ENCODE assay signal across 25 mouse cellular contexts in genomic region chr14:48172876-48173275, GRCm38 (mm10). TPM values are rescaled to one million over a fixed set of nuclear protein-coding genes. Genes with fewer than 3 reads are reported as not detected.
DNase-seq lines count a peak whose midpoint lies in the region; ATAC-seq and TF ChIP-seq lines count a peak whose summit lies in the region.
"Had no signal": no experiment of that assay in that cellular context is flagged by ENCODE, and none has a peak within 500 bp of the region (broad histone marks: within the 10 kb centered on the region; RNA-seq: fewer than 3 reads in every experiment).

No protein-coding gene starts in this region.

- H3K9ac ChIP-seq in lung, embryonic 16.5 days (ENCODE audit: low read length), result no peak overlapping the region
- no peak overlapping the region for H3K9ac ChIP-seq in stomach, postnatal 0 days (ENCODE audit: low read length)
- H3K9ac ChIP-seq: embryonic facial prominence, embryonic 12.5 days; embryonic facial prominence, embryonic 15.5 days; forebrain, postnatal 0 days; hindbrain, embryonic 13.5 days had no signal

- no peak for TF ChIP-seq EP300 in stomach, postnatal 0 days (optimal IDR thresholded peaks at IDR 0.05)

- peak overlapping the region; percentile 34 for H3K27ac ChIP-seq in lung, embryonic 16.5 days (ENCODE audit: low read length)
- H3K27ac ChIP-seq in stomach, postnatal 0 days (replicated peaks), result no peak overlapping the region
- H3K27ac ChIP-seq: embryonic facial prominence, embryonic 12.5 days; embryonic facial prominence, embryonic 15.5 days; hindbrain, embryonic 13.5 days had no signal

- H3K9me3 ChIP-seq in lung, embryonic 16.5 days (ENCODE audit: control insufficient read depth, low read length), result no peaks in the 10 kb centered on the region
- H3K9me3 ChIP-seq in stomach, postnatal 0 days (ENCODE audit: control insufficient read depth, low read length), result no peaks in the 10 kb centered on the region
- H3K9me3 ChIP-seq: embryonic facial prominence, embryonic 12.5 days; embryonic facial prominence, embryonic 15.5 days; hindbrain, embryonic 10.5 days; hindbrain, embryonic 13.5 days had no signal

- H3K36me3 ChIP-seq in lung, embryonic 16.5 days (ENCODE audit: control insufficient read depth, insufficient read depth, low read length), result 0 out of 2 replicates have a peak, but pooled peaks cover 2% of the 10 kb centered on the region
- no peaks in the 10 kb centered on the region for H3K36me3 ChIP-seq in stomach, postnatal 0 days (ENCODE audit: control insufficient read depth, insufficient read depth, low read length)
- H3K36me3 ChIP-seq: embryonic facial prominence, embryonic 12.5 days; embryonic facial prominence, embryonic 15.5 days; hindbrain, embryonic 13.5 days had no signal

- peaks cover 22% of the 10 kb centered on the region for H3K4me1 ChIP-seq in lung, embryonic 16.5 days (replicated peaks; ENCODE audit: control insufficient read depth, insufficient read depth, low read length)
- peaks cover 3% of the 10 kb centered on the region; the same call in 1 of the 2 replicates for H3K4me1 ChIP-seq in stomach, postnatal 0 days (replicated peaks; ENCODE audit: control insufficient read depth, insufficient read depth)
- H3K4me1 ChIP-seq: embryonic facial prominence, embryonic 15.5 days had no signal

- H3K4me2 ChIP-seq in lung, embryonic 16.5 days (ENCODE audit: low read depth, low read length), result no peak overlapping the region
- H3K4me2 ChIP-seq in stomach, postnatal 0 days (replicated peaks; ENCODE audit: low read depth), result no peak overlapping the region
- H3K4me2 ChIP-seq: embryonic facial prominence, embryonic 12.5 days; embryonic facial prominence, embryonic 15.5 days; heart, embryonic 11.5 days; hindbrain, embryonic 13.5 days had no signal

- ATAC-seq in lung, embryonic 16.5 days (ENCODE audit: low read depth), result no peak
- ATAC-seq in stomach, postnatal 0 days (ENCODE audit: low FRiP score, low TSS enrichment), result peak; percentile 33; the same call in 1 of the 2 replicates
- ATAC-seq: activated CD4-positive, CD25-positive, alpha-beta regulatory T cell, adult 4 months; CD4-positive, CD25-positive, alpha-beta regulatory T cell, adult 4 months had no signal

- H3K27me3 ChIP-seq in lung, embryonic 16.5 days (ENCODE audit: control insufficient read depth, insufficient read depth, low read depth, low read length), result no peaks in the 10 kb centered on the region
- no peaks in the 10 kb centered on the region for H3K27me3 ChIP-seq in stomach, postnatal 0 days (ENCODE audit: control insufficient read depth, insufficient read depth, low read length)
- H3K27me3 ChIP-seq: embryonic facial prominence, embryonic 12.5 days; embryonic facial prominence, embryonic 15.5 days; hindbrain, embryonic 13.5 days had no signal

- H3K4me3 ChIP-seq in lung, embryonic 16.5 days (ENCODE audit: low read length), result no peak overlapping the region
- no peak overlapping the region for H3K4me3 ChIP-seq in stomach, postnatal 0 days (ENCODE audit: low read depth, low read length)
- H3K4me3 ChIP-seq: embryonic facial prominence, embryonic 12.5 days; embryonic facial prominence, embryonic 15.5 days; hindbrain, embryonic 10.5 days; hindbrain, embryonic 13.5 days had no signal

- TF ChIP-seq CTCF in stomach, postnatal 0 days (IDR thresholded peaks at IDR 0.05; ENCODE audit: low read depth), result no peak

- WGBS in lung, embryonic 16.5 days, result 76% methylated on average over 8 of the region's 8 CpGs
- 73% methylated on average over 8 of the region's 8 CpGs for WGBS in stomach, postnatal 0 days

- DNase-seq in heart, adult 11 months, result peak; percentile 87
- DNase-seq in heart, postnatal 10 days, result no peak
- DNase-seq in lung, postnatal 14 days, result no peak
- DNase-seq in ZHBTc4 (ENCODE audit: low read depth, low spot score), result peak; percentile 10
- DNase-seq in stomach, postnatal 0 days (ENCODE audit: low spot score), result no peak
- DNase-seq: adrenal gland, adult 8-10 months; adrenal gland, postnatal 25 days; cerebellum, adult 11-12 months; cerebellum, adult 8-10 months; cerebellum, postnatal 10 days; cerebellum, postnatal 36 days; embryo, embryonic 11 days; forebrain, postnatal 0 days; gastrocnemius, postnatal 10 days; gastrocnemius, postnatal 36 days; heart, postnatal 36 days had no signal

- intact Hi-C loops in heart, postnatal 10 days (cut with DNase I), result loop anchor here (5.0 kb wide), 1 partner anchor 421 kb away; no protein-coding TSS in a partner anchor

RNA-seq across cellular contexts. Expression of gene Peli2, which starts 52.3 kb away (rescaled TPM):
- total RNA-seq in heart, postnatal 10 days (2021), result 10 to 100 TPM; 12.6 to 17.4 TPM
- 15.3 and 15.8 TPM in 2 replicates for polyA plus RNA-seq in lung, embryonic 16.5 days (2015; fragmentation: Nextera tagmentation; extraction: Ambion mirVana)
- 5.6 and 5.9 TPM in 2 replicates for polyA plus RNA-seq in stomach, postnatal 0 days (2015; fragmentation: Nextera tagmentation; extraction: Ambion mirVana)
- total RNA-seq: MEL had no signal

Comparison
In these comparisons a context has a peak if more than half of its experiments do, and no peak if none do; other contexts are left out.
1. DNase-seq: peak in heart, adult 11 months (single experiment) and ZHBTc4 (single experiment); none in heart, postnatal 10 days (0 of 2), lung, postnatal 14 days (single experiment) and stomach, postnatal 0 days (single experiment).